Mouse (Mus musculus): Measurements from ENCODE around the gene Il12b.

GRCm38 (mm10) chr11:44430036-44430435 lies 30.2 kb downstream of the Il12b start:
- TF ChIP-seq POLR2A (IDR thresholded peaks at IDR 0.05; ENCODE audit: borderline replicate concordance, extremely low read depth, low read depth, low read length) (no peak), CTCF (IDR thresholded peaks at IDR 0.05; ENCODE audit: insufficient read depth, low read length) (no peak)
